Mouse (Mus musculus): ENCODE measurements at regions not wholly inside any gene's neighbourhood (a gene's known extent, or its start where the extent isn't known, plus 50 kb on each side); places are given as distances from the start of the nearest gene placed in this dataset.

- H3K27me3 ChIP-seq = no peaks in the 10 kb centered on the region
- ChIA-PET CTCF (interaction anchor here (1.3 to 1.6 kb wide), 2 partner anchors 9 to 11 kb away, joined by 3 to 5 read pairs; no protein-coding TSS in a partner anchor), POLR2A (interaction anchor here (1.0 kb wide), 1 partner anchor 28 kb away, joined by 3 read pairs; no protein-coding TSS in a partner anchor)
- in situ Hi-C loops (cut with MboI; ENCODE audit: low pct_unique_long_range_greater_than_20kb) = no loop called here
- ATAC-seq = no peak
- TF ChIP-seq CTCF (IDR thresholded peaks at IDR 0.05) = no peak
- DNase-seq (ENCODE audit: low read depth, low spot score) = no peak
Measured at GRCm38 (mm10) chr3:131056893-131057660, 53.2 kb upstream of the Lef1 start.

GRCm38 (mm10) chr3:131054241-131054972 is 55.9 kb upstream of the Lef1 start:
- CTCF ChIA-PET = interaction anchor here (1.0 to 2.0 kb wide), 5 partner anchors 10 to 45 kb away, joined by 3 to 7 read pairs (median 3); no protein-coding TSS in a partner anchor

GRCm38 (mm10) chr3:131047716-131048115 is 62.6 kb upstream of the Lef1 start:
- no peak for ATAC-seq
- CTCF ChIA-PET = interaction anchor here (0.9 to 1.7 kb wide), 2 partner anchors 10 to 53 kb away, joined by 3 to 5 read pairs; no protein-coding TSS in a partner anchor
- DNase-seq (ENCODE audit: low read depth, low spot score) = no peak
- TF ChIP-seq CTCF (IDR thresholded peaks at IDR 0.05) = no peak
- POLR2A ChIA-PET = interaction anchor here (1.1 kb wide), 1 partner anchor 161 kb away, joined by 3 read pairs; no protein-coding TSS in a partner anchor
- H3K27me3 ChIP-seq = no peaks in the 10 kb centered on the region
- in situ Hi-C loops (cut with MboI; ENCODE audit: low pct_unique_long_range_greater_than_20kb) = no loop called here

More at GRCm38 (mm10) chr3:131054241-131054972, 55.9 kb upstream of the Lef1 start:
- ATAC-seq (no peak), DNase-seq (ENCODE audit: low read depth, low spot score) (no peak)
- in situ Hi-C loops (cut with MboI; ENCODE audit: low pct_unique_long_range_greater_than_20kb) = no loop called here
- POLR2A ChIA-PET = no interaction called here
- no peaks in the 10 kb centered on the region for H3K27me3 ChIP-seq
- no peak for TF ChIP-seq CTCF (IDR thresholded peaks at IDR 0.05)

DNA sequence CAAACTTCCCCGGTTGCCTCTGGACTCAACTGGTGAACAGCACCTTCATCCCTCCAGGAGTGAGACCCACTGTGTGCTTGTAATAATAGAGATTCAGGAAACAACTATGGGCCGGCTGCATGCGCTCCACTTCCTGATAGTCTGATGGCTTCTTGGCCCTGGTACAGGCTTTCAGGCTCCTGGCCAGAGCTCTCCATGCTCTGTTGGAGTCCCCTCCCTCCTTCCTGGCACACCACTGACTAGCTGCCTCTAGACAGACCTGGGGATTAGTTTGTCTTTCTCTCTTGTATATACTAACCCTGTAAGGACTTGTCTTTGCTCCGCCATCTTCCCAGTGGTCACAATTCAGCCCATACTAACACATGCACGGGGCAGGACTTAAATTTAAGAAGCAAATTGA is 63.9 kb upstream of the Lef1 start:
- no peaks in the 10 kb centered on the region for H3K27me3 ChIP-seq
- TF ChIP-seq CTCF (IDR thresholded peaks at IDR 0.05) = no peak
- ChIA-PET POLR2A (no interaction called here), CTCF (interaction anchor here (1.1 to 1.6 kb wide), 2 partner anchors 12 to 74 kb away, joined by 3 read pairs; no protein-coding TSS in a partner anchor)
- ATAC-seq (peak; percentile 91), DNase-seq (ENCODE audit: low read depth, low spot score) (peak; percentile 49)
- in situ Hi-C loops (cut with MboI; ENCODE audit: low pct_unique_long_range_greater_than_20kb) = no loop called here

DNA sequence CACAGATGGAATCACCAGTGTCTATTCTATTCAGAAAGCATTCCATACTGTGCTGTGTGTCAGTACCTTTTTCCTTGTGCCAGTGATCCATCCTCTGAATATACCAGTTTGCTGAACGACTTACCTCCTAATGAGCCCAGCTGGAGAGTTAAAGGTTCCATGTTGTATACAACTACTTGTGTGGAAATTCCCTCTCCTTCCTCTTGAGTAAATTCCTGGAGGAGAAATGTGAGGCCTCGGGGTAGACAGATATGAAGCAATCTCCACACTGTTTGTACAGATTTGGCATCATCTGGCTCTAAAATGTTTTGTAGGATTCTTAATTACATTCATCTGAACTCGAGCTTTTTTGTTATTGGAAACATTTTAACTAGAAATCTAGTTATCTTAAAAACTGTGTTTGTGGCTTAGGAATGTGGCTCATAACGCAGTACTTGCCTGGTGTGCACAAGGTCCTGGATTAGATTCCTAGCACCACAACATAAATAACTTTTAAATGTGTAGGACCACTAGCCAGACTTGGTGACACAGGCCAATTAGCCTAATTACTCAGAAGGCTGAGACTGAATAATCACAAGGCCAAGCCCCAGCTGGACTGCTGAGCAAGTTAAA is 70.0 kb upstream of the Lef1 start:
- in situ Hi-C loops (cut with MboI; ENCODE audit: low pct_unique_long_range_greater_than_20kb) = no loop called here
- peak; percentile 93 for ATAC-seq
- ChIA-PET CTCF (interaction anchor here (1.5 kb wide), 1 partner anchor 25 kb away, joined by 3 read pairs; no protein-coding TSS in a partner anchor), POLR2A (interaction anchor here (1.0 kb wide), 1 partner anchor 17 kb away, joined by 3 read pairs; no protein-coding TSS in a partner anchor)
- peak; percentile 84 for DNase-seq (ENCODE audit: low read depth, low spot score)
- H3K27me3 ChIP-seq = no peaks in the 10 kb centered on the region
- TF ChIP-seq CTCF (IDR thresholded peaks at IDR 0.05) = no peak

DNA sequence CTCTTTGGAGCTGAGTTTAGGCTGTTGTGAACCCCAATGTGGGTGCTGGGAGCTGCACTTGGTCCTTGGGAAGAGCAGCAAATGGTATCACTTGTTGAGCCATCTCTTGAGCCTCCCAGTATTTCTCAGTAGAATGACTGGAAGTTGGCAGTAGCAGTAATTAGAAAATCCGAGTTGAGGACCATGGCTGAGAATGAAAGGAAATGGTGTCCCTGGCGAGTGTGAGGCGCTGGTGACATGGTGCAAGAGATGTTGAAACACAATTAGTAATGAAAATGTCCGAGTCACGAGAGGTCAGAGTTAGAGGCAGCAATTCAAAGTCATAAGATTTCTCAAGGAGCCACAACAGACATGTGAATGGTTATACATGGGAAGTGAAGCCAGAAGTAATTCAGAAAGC is 73.2 kb upstream of the Lef1 start:
- in situ Hi-C loops (cut with MboI; ENCODE audit: low pct_unique_long_range_greater_than_20kb) = no loop called here
- H3K27me3 ChIP-seq = no peaks in the 10 kb centered on the region
- ChIA-PET POLR2A (no interaction called here), CTCF (interaction anchor here (1.3 to 1.4 kb wide), 2 partner anchors 17 to 21 kb away, joined by 3 to 4 read pairs; no protein-coding TSS in a partner anchor)
- TF ChIP-seq CTCF (IDR thresholded peaks at IDR 0.05) = no peak
- no peak for ATAC-seq
- no peak for DNase-seq (ENCODE audit: low read depth, low spot score)

GRCm38 (mm10) chr3:131034774-131035173 is 75.5 kb upstream of the Lef1 start:
- ChIA-PET POLR2A (no interaction called here), CTCF (no interaction called here)
- in situ Hi-C loops (cut with MboI; ENCODE audit: low pct_unique_long_range_greater_than_20kb) = no loop called here
- no peaks in the 10 kb centered on the region for H3K27me3 ChIP-seq
- DNase-seq (ENCODE audit: low read depth, low spot score) (no peak), ATAC-seq (no peak)
- no peak for TF ChIP-seq CTCF (IDR thresholded peaks at IDR 0.05)

- ChIA-PET POLR2A (no interaction called here), CTCF (no interaction called here)
- DNase-seq (ENCODE audit: low read depth, low spot score) (no peak), ATAC-seq (no peak)
- no peaks in the 10 kb centered on the region for H3K27me3 ChIP-seq
- in situ Hi-C loops (cut with MboI; ENCODE audit: low pct_unique_long_range_greater_than_20kb) = no loop called here
- TF ChIP-seq CTCF (IDR thresholded peaks at IDR 0.05) = no peak
Measured at GRCm38 (mm10) chr3:131026336-131026735, 83.9 kb upstream of the Lef1 start.

DNA sequence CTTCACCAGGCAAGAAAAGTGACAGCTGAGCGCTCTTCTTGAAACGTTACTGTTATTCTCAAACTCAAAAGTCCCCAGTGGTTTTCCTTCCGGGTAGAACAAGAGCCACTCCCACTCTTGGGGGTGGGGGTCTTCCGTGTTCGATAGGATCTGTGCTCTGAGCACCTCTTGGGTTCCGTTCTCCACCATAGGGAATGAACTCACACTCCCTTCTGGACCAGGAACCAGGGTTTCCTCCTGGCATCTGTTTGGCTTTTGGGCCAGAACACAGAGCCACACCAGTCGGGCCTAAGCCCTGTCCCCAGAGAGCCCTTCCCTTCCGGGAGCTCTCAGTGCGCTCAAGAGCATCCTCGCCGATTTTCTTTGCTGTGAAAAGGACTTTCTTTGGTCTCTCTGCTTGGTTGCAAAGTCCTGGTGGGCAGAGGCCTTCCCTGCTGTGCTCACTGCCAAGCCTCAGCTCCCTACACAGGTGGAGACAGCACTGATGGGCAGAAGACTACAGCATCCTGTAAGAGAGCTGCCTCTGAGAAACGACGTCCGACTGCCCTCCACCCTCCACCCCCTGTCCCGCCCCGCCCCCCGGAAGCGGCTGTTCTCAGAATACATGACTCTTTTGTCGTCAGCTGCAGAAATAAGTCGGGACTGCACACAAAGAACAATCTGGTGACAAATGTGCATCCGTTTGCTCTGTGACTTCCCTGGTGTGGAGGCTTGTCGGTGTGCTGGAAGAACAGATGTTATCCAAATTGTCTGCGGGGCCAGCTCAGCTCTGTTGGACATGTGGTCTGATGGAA is 90.9 kb upstream of the Lef1 start:
- DNase-seq (ENCODE audit: low read depth, low spot score) (no peak), ATAC-seq (no peak)
- ChIA-PET CTCF (interaction anchor here (0.7 to 1.5 kb wide), 3 partner anchors 16 to 143 kb away, joined by 3 to 4 read pairs (median 3); no protein-coding TSS in a partner anchor), POLR2A (interaction anchor here (0.6 kb wide), 1 partner anchor 143 kb away, joined by 3 read pairs; no protein-coding TSS in a partner anchor)
- no peaks in the 10 kb centered on the region for H3K27me3 ChIP-seq
- in situ Hi-C loops (cut with MboI; ENCODE audit: low pct_unique_long_range_greater_than_20kb) = no loop called here
- no peak for TF ChIP-seq CTCF (IDR thresholded peaks at IDR 0.05)

DNA sequence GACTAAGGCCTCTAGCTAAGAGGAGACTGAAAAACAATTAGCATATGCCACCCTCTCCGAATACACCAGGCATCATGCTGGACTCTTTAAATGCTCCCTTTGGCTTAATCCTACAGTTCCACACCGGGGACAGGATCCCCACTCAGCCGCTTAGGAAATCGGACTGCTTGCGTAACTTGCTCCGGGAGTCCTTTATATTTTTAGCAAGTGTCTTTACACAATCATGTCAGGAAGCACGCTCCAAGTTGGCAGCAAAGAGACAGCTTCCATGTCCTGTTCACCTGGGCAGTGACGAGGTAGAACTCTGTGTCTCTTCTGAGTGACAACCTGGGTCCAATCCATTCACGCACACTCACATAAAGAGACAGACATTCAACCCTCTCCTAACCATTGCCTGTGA is 92.4 kb upstream of the Lef1 start:
- CTCF ChIA-PET = no interaction called here
- TF ChIP-seq CTCF (IDR thresholded peaks at IDR 0.05) = no peak

More for the DNA sequence above, 92.4 kb upstream of the Lef1 start:
- H3K27me3 ChIP-seq = no peaks in the 10 kb centered on the region
- in situ Hi-C loops (cut with MboI; ENCODE audit: low pct_unique_long_range_greater_than_20kb) = no loop called here
- POLR2A ChIA-PET = no interaction called here
- ATAC-seq (no peak), DNase-seq (ENCODE audit: low read depth, low spot score) (no peak)

Measured in Patski (cell line).